Mouse (Mus musculus) erythroblast, embryonic 14.5 days (primary cell): ENCODE results near the gene Cyp3a16. TPM values are rescaled to one million over a fixed set of nuclear protein-coding genes. Genes with fewer than 3 reads are reported as not detected.
"Not testable (repeated sequence)": the region's sequence is repeated elsewhere in the genome, so short reads cannot be mapped to it uniquely, and the experiment has no call there.

Experiments used
- H3K27me3 ChIP-seq: 2 replicates; pipeline ENCODE4 v1.6.1; 2012; ENCODE audit warnings: inconsistent platforms; ENCODE audit not compliant: control insufficient read depth
- H3K36me3 ChIP-seq: 2 replicates; pipeline ENCODE4 v1.6.1; 2012; ENCODE audit warnings: mild to moderate bottlenecking, inconsistent platforms; ENCODE audit not compliant: control insufficient read depth
- H3K4me1 ChIP-seq: 2 replicates; pipeline ENCODE4 v1.6.1; 2012; ENCODE audit warnings: inconsistent platforms; ENCODE audit not compliant: control insufficient read depth
- H3K4me3 ChIP-seq: replicated peaks from 2 replicates; pipeline ENCODE3; 2012; ENCODE audit warnings: moderate library complexity, mild to moderate bottlenecking, inconsistent platforms
- H3K9me3 ChIP-seq: 2 replicates; pipeline ENCODE4 v1.6.1; 2012; ENCODE audit warnings: low read length, inconsistent platforms, mixed read lengths; ENCODE audit not compliant: control insufficient read depth
- GATA1 ChIP-seq: IDR thresholded peaks from 2 replicates; pipeline ENCODE4 v1.6.1; 2012; ENCODE audit warnings: low read length, inconsistent platforms, mixed read lengths
- TAL1 ChIP-seq: IDR thresholded peaks from 3 replicates; pipeline ENCODE4 v1.6.1; 2012; ENCODE audit warnings: low read length, inconsistent platforms, mixed read lengths
- polyA plus RNA-seq: library from polyadenylated mRNA; stranded (reverse); fragments of >175 nt; gene quantifications from 2 replicates; pipeline ENCODE4 v1.2.3, GENCODE M21; 2012

The Cyp3a16 gene
- not detected in 2 replicates for polyA plus RNA-seq

DNA sequence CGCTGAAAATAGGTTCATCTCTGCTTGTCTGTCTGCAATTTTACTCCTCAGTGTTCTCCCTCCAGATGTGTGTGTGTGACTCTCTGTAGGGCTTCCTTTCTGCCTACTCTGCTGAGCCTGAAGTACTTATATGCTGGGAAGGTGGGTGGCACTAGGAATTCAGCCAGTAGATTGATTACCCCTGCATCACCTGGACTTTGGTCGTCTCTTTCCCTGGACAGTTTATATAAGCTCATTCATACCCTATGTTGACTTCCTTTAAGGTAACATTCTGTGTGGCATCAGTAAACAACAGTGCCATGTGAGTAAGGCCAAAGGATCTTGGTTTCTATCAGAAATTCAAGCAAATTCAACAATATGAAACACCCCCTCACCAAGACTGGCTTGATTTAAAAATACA lies at the start of gene Cyp3a16:
Gene Cyp3a16 (minus strand): TSS at position 101 of the 400 bp plus-strand sequence.
- H3K4me1 ChIP-seq, H3K4me3 ChIP-seq, H3K36me3 ChIP-seq, H3K9me3 ChIP-seq, H3K27me3 ChIP-seq: not testable (repeated sequence)

- no peak for TF ChIP-seq GATA1
- no peak for TF ChIP-seq TAL1
Measured at GRCm38 (mm10) chr5:145490300-145490699, 20.8 kb upstream of the Cyp3a16 start.

DNA sequence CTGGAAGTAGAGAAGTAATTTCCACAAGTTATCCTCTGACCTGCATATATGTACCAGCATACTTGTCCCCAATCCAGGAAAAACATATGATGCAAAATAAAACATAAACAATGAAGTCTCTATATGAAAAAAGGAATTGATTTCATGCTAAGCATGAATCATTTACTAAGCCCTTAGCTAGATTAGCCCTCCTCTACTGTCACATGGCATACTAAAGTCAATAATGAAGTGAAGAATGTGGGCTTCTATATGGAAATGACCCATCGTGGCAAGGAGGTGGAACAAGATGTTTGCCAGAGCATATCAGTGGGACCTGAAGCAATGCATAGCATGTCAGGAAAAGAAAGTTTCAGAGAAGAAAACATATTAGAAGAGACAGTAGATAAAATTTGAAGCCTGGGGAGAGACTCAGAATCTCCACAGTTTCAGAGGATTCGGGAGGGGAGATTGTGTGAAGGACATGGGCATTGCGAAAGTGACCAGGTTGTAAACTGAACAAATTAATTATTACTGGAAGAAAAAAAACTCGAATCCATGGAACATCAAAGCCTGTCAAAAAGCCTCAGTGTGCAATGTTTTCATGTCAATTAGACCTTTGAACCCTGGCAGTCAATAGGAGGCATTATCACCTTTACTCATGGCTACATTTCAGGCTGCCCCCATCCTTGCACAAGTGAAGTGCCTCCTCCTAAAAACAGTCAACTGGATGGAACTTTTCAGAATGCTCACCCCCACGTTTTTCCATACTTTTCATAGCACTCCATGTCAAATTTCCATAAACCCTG lies 5.0 kb downstream of the Cyp3a16 start:
- H3K36me3 ChIP-seq: no peaks in the 10 kb centered on the region
- TF ChIP-seq TAL1: no peak
- no peak for TF ChIP-seq GATA1
- no peaks in the 10 kb centered on the region for H3K27me3 ChIP-seq
- H3K9me3 ChIP-seq: peaks cover 6% of the 10 kb centered on the region
- no peaks in the 10 kb centered on the region for H3K4me1 ChIP-seq
- H3K4me3 ChIP-seq: no peak overlapping the region

More at GRCm38 (mm10) chr5:145490300-145490699, 20.8 kb upstream of the Cyp3a16 start:
- Histone ChIP-seq H3K4me1 (no peaks in the 10 kb centered on the region), H3K4me3 (no peak overlapping the region), H3K27me3 (no peaks in the 10 kb centered on the region), H3K9me3 (peaks cover 21% of the 10 kb centered on the region), H3K36me3 (no peaks in the 10 kb centered on the region)

DNA sequence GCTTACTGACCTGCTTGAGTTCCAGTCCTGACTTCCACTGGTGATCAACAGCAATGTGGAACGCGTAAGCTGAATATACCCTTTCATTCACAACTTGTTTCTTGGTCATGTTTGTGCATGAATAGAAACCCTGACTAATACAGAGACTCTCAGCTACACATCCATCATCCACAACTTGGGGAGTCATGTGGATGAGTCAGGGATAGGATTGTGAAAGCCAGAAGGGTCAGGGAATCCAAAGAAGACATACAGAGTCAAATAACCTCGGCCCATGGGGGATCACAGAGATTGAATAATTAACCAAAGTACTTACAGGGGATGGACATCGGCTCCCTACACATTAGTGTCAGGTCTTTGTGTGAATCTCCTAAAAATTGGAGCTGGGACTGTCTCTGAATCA lies 7.2 kb downstream of the Cyp3a16 start:
- Histone ChIP-seq H3K27me3 (no peaks in the 10 kb centered on the region), H3K4me1 (no peaks in the 10 kb centered on the region)
- TF ChIP-seq TAL1 (no peak), GATA1 (no peak)

DNA sequence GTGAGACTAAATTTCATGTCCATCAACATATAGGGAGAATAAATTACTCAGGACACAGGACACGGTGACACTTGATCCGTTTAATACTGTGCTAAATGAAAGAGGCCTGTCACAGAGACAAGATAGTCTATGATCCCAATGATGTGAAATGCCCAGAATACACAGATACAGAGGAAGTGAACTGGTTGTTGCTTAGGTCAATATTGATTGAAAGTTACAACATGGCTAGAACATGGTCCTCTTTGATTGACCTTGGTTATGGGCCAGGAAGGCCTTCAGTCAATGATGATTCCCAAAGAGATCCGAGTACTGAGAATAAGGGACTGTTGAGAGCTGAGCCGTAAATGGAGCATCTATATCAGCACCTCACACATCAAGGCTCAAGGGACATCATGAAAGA lies 15.1 kb downstream of the Cyp3a16 start:
- Histone ChIP-seq H3K4me1 (no peaks in the 10 kb centered on the region), H3K36me3 (no peaks in the 10 kb centered on the region), H3K4me3 (no peak overlapping the region), H3K27me3 (no peaks in the 10 kb centered on the region), H3K9me3 (peaks cover 7% of the 10 kb centered on the region)
- TF ChIP-seq TAL1 (no peak), GATA1 (no peak)

More for the DNA sequence above, 7.2 kb downstream of the Cyp3a16 start:
- H3K9me3 ChIP-seq: peaks cover 5% of the 10 kb centered on the region
- H3K4me3 ChIP-seq: no peak overlapping the region
- H3K36me3 ChIP-seq: no peaks in the 10 kb centered on the region

DNA sequence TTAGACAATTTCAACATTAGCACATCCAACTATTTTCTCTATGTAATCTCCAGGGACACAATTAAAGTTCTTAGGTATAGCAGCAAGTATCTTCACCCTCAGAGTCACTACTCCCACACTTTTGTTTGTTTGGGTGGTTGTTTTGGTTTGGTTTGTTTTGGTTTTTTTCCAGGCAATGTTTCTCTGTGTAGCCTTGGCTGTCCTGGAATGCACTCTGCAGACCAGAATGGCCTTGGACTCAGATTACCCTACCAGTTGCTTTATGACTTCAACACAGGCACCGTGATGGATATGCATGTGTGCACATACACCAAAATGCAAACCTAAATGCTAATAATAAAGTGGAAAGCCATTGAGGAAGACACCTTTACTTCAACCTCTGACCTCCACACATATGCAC lies 35.8 kb downstream of the Cyp3a16 start:
- Histone ChIP-seq H3K9me3 (peaks cover 10% of the 10 kb centered on the region), H3K4me1 (no peaks in the 10 kb centered on the region), H3K36me3 (no peaks in the 10 kb centered on the region), H3K4me3 (no peak overlapping the region), H3K27me3 (no peaks in the 10 kb centered on the region)
- no peak for TF ChIP-seq TAL1
- no peak for TF ChIP-seq GATA1

- Histone ChIP-seq H3K36me3 (no peaks in the 10 kb centered on the region), H3K27me3 (no peaks in the 10 kb centered on the region), H3K9me3 (peaks cover 10% of the 10 kb centered on the region), H3K4me1 (no peaks in the 10 kb centered on the region), H3K4me3 (no peak overlapping the region)
- no peak for TF ChIP-seq TAL1
- no peak for TF ChIP-seq GATA1
Measured at GRCm38 (mm10) chr5:145431004-145431403, 38.5 kb downstream of the Cyp3a16 start.

DNA sequence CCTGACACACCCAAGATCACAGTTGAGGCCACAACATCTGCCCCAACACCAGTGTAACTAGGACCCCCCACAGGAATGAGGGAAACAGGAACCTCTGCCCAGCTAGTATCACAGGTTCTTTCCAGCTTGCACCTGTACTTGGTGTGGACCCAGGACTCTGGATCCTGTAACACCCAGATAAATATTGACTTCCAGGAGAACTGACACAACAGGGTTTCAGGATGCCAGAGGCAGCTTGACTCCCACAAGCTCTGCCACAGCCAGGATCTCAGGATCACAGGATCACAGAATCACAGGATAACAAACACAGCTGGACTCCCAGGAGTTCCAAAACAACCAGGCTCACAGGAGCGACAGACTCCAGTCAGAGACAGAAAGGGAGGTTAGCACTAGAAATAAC lies 47.2 kb downstream of the Cyp3a16 start:
- Histone ChIP-seq H3K27me3 (no peaks in the 10 kb centered on the region), H3K4me3 (no peak overlapping the region), H3K4me1 (no peaks in the 10 kb centered on the region), H3K36me3 (no peaks in the 10 kb centered on the region), H3K9me3 (peaks cover 16% of the 10 kb centered on the region)
- no peak for TF ChIP-seq TAL1
- no peak for TF ChIP-seq GATA1

GRCm38 (mm10) chr5:145415416-145415815 lies 54.1 kb downstream of the Cyp3a16 start:
- not testable (repeated sequence) for H3K27me3 ChIP-seq

More at GRCm38 (mm10) chr5:145415416-145415815, 54.1 kb downstream of the Cyp3a16 start:
- H3K9me3 ChIP-seq: peaks cover 34% of the 10 kb centered on the region
- H3K4me3 ChIP-seq, H3K36me3 ChIP-seq, H3K4me1 ChIP-seq: not testable (repeated sequence)

Other genes with a start within 250 kb of the Cyp3a16 start
- 0.87 and 1.1 TPM in 2 replicates for gene Zfp655, start 238.0 kb downstream of the Cyp3a16 start, polyA plus RNA-seq
- gene Zscan25, start 189.2 kb downstream of the Cyp3a16 start, polyA plus RNA-seq: 1.3 and 1.7 TPM in 2 replicates
- gene Cyp3a57, start 124.4 kb downstream of the Cyp3a16 start, polyA plus RNA-seq: not detected in 2 replicates
- gene Cyp3a41b, start 115.0 kb upstream of the Cyp3a16 start, polyA plus RNA-seq: not detected in 2 replicates